Mouse (Mus musculus): ENCODE measurements at regions not wholly inside any gene's neighbourhood (a gene's known extent, or its start where the extent isn't known, plus 50 kb on each side); places are given as distances from the start of the nearest gene placed in this dataset.
A peak's percentile ranks its signal among the peaks of the same experiment; 100 is the strongest.
"Not testable (repeated sequence)": the region's sequence is repeated elsewhere in the genome, so short reads cannot be mapped to it uniquely, and the experiment has no call there.

- TF ChIP-seq CTCF (IDR thresholded peaks at IDR 0.05; ENCODE audit: extremely low read depth, insufficient read depth, low read length), result no peak
- no peak for TF ChIP-seq POLR2A (IDR thresholded peaks at IDR 0.05; ENCODE audit: extremely low read depth, insufficient read depth, low read length)
- Histone ChIP-seq H3K4me1 (ENCODE audit: control insufficient read depth, insufficient read depth, low read length) (0 out of 2 replicates have a peak, but pooled peaks cover 1% of the 10 kb centered on the region), H3K27ac (ENCODE audit: insufficient read depth, low read length) (no peak overlapping the region), H3K4me3 (ENCODE audit: insufficient read depth, low read length) (no peak overlapping the region)
These were observed 95.3 kb upstream of the Plcl2 start for GRCm38 (mm10) chr17:50413916-50414315.

GRCm38 (mm10) chr17:50415331-50416005 is 93.7 kb upstream of the Plcl2 start:
- Histone ChIP-seq H3K4me1 (ENCODE audit: control insufficient read depth, insufficient read depth, low read length) (no peaks in the 10 kb centered on the region), H3K4me3 (ENCODE audit: insufficient read depth, low read length) (no peak overlapping the region), H3K27ac (ENCODE audit: insufficient read depth, low read length) (no peak overlapping the region)
- TF ChIP-seq POLR2A (IDR thresholded peaks at IDR 0.05; ENCODE audit: extremely low read depth, insufficient read depth, low read length) (no peak), CTCF (IDR thresholded peaks at IDR 0.05; ENCODE audit: extremely low read depth, insufficient read depth, low read length) (no peak)

GRCm38 (mm10) chr17:50416119-50416518 is 93.1 kb upstream of the Plcl2 start:
- Histone ChIP-seq H3K4me1 (ENCODE audit: control insufficient read depth, insufficient read depth, low read length) (no peaks in the 10 kb centered on the region), H3K4me3 (ENCODE audit: insufficient read depth, low read length) (no peak overlapping the region), H3K27ac (ENCODE audit: insufficient read depth, low read length) (no peak overlapping the region)
- no peak for TF ChIP-seq CTCF (IDR thresholded peaks at IDR 0.05; ENCODE audit: extremely low read depth, insufficient read depth, low read length)
- no peak for TF ChIP-seq POLR2A (IDR thresholded peaks at IDR 0.05; ENCODE audit: extremely low read depth, insufficient read depth, low read length)

- no peak overlapping the region for H3K27ac ChIP-seq (ENCODE audit: insufficient read depth, low read length)
- TF ChIP-seq POLR2A (IDR thresholded peaks at IDR 0.05; ENCODE audit: extremely low read depth, insufficient read depth, low read length) (no peak), CTCF (IDR thresholded peaks at IDR 0.05; ENCODE audit: extremely low read depth, insufficient read depth, low read length) (no peak)
- H3K4me1 ChIP-seq (ENCODE audit: control insufficient read depth, insufficient read depth, low read length), result no peaks in the 10 kb centered on the region
- H3K4me3 ChIP-seq (ENCODE audit: insufficient read depth, low read length), result no peak overlapping the region
These were observed 92.6 kb upstream of the Plcl2 start for GRCm38 (mm10) chr17:50416538-50417113.

GRCm38 (mm10) chr17:50418863-50419383 is 90.3 kb upstream of the Plcl2 start:
- Histone ChIP-seq H3K27ac (ENCODE audit: insufficient read depth, low read length) (no peak overlapping the region), H3K4me1 (ENCODE audit: control insufficient read depth, insufficient read depth, low read length) (no peaks in the 10 kb centered on the region), H3K4me3 (ENCODE audit: insufficient read depth, low read length) (no peak overlapping the region)
- 0 out of 2 replicates have a peak, but pooled peaks have one; percentile 18 for TF ChIP-seq CTCF (IDR thresholded peaks at IDR 0.05; ENCODE audit: extremely low read depth, insufficient read depth, low read length)
- TF ChIP-seq POLR2A (IDR thresholded peaks at IDR 0.05; ENCODE audit: extremely low read depth, insufficient read depth, low read length), result no peak

- H3K4me1 ChIP-seq (ENCODE audit: control insufficient read depth, insufficient read depth, low read length); H3K27ac ChIP-seq (ENCODE audit: insufficient read depth, low read length); H3K4me3 ChIP-seq (ENCODE audit: insufficient read depth, low read length): not testable (repeated sequence)
These were observed 89.7 kb upstream of the Plcl2 start for GRCm38 (mm10) chr17:50419551-50419950.

- Histone ChIP-seq H3K4me3 (ENCODE audit: insufficient read depth, low read length) (no peak overlapping the region), H3K4me1 (ENCODE audit: control insufficient read depth, insufficient read depth, low read length) (no peaks in the 10 kb centered on the region), H3K27ac (ENCODE audit: insufficient read depth, low read length) (no peak overlapping the region)
- no peak for TF ChIP-seq POLR2A (IDR thresholded peaks at IDR 0.05; ENCODE audit: extremely low read depth, insufficient read depth, low read length)
- no peak for TF ChIP-seq CTCF (IDR thresholded peaks at IDR 0.05; ENCODE audit: extremely low read depth, insufficient read depth, low read length)
These were observed 89.2 kb upstream of the Plcl2 start for GRCm38 (mm10) chr17:50419966-50420365.

GRCm38 (mm10) chr17:50420690-50421089 is 88.5 kb upstream of the Plcl2 start:
- Histone ChIP-seq H3K4me1 (ENCODE audit: control insufficient read depth, insufficient read depth, low read length) (no peaks in the 10 kb centered on the region), H3K27ac (ENCODE audit: insufficient read depth, low read length) (no peak overlapping the region), H3K4me3 (ENCODE audit: insufficient read depth, low read length) (no peak overlapping the region)
- TF ChIP-seq CTCF (IDR thresholded peaks at IDR 0.05; ENCODE audit: extremely low read depth, insufficient read depth, low read length) (no peak), POLR2A (IDR thresholded peaks at IDR 0.05; ENCODE audit: extremely low read depth, insufficient read depth, low read length) (no peak)

GRCm38 (mm10) chr17:50421476-50421875 is 87.7 kb upstream of the Plcl2 start:
- Histone ChIP-seq H3K27ac (ENCODE audit: insufficient read depth, low read length) (no peak overlapping the region), H3K4me1 (ENCODE audit: control insufficient read depth, insufficient read depth, low read length) (no peaks in the 10 kb centered on the region), H3K4me3 (ENCODE audit: insufficient read depth, low read length) (no peak overlapping the region)
- TF ChIP-seq POLR2A (IDR thresholded peaks at IDR 0.05; ENCODE audit: extremely low read depth, insufficient read depth, low read length) (no peak), CTCF (IDR thresholded peaks at IDR 0.05; ENCODE audit: extremely low read depth, insufficient read depth, low read length) (no peak)

GRCm38 (mm10) chr17:50425110-50425509 is 84.1 kb upstream of the Plcl2 start:
- no peaks in the 10 kb centered on the region for H3K4me1 ChIP-seq (ENCODE audit: control insufficient read depth, insufficient read depth, low read length)
- TF ChIP-seq POLR2A (IDR thresholded peaks at IDR 0.05; ENCODE audit: extremely low read depth, insufficient read depth, low read length) (no peak), CTCF (IDR thresholded peaks at IDR 0.05; ENCODE audit: extremely low read depth, insufficient read depth, low read length) (no peak)
- H3K27ac ChIP-seq (ENCODE audit: insufficient read depth, low read length), result no peak overlapping the region
- no peak overlapping the region for H3K4me3 ChIP-seq (ENCODE audit: insufficient read depth, low read length)
